Mouse (Mus musculus) kidney, adult 2 months (tissue): ENCODE data around the gene Arhgef28.

ENCODE experiments used
- CTCF ChIP-seq: fragments of 200-500 bp; conservative IDR thresholded peaks from 2 replicates; pipeline ENCODE4 v1.5.1; 2011; ENCODE audit warnings: low read depth, mild to moderate bottlenecking, control low read depth, low read length, moderate library complexity, mixed read lengths; ENCODE audit not compliant: insufficient read depth, insufficient read length
- POLR2A ChIP-seq: fragments of 200-500 bp; IDR thresholded peaks from one replicate; pipeline ENCODE4 v1.6.1; 2011; ENCODE audit warnings: low read depth, low read length, control low read depth

DNA sequence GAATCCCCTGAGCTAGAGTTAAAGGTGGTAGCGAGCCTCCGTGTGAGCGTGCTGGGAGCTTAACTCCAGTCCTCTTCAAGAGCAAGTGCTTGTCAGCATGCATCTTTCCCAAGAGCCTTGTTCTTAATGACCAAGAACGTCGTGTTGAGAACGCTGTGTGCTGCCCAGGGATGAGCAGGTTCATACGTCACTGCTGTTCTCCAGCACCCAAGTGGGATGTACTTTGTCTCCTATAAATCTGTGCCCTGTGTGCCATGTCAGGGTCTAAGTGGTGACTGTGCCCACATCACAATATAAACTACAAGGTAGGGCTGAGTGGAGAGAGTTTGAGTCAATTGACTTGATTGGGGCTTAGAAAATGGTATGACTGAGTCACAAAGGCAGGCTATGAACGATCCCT lies 207.1 kb downstream of the Arhgef28 start:
- TF ChIP-seq POLR2A (no peak), CTCF (no peak)
